Mouse (Mus musculus) olfactory bulb, adult 2 months (tissue): ENCODE measurements around the gene Churc1.

Experiments used
- CTCF ChIP-seq: fragments of 200-500 bp; IDR thresholded peaks from 2 replicates; pipeline ENCODE4 v1.5.1; 2012; ENCODE audit warnings: low read depth, mild to moderate bottlenecking, low read length, moderate library complexity; ENCODE audit not compliant: insufficient read depth
- POLR2A ChIP-seq: fragments of 200-500 bp; IDR thresholded peaks from 2 replicates; pipeline ENCODE4 v1.6.1; 2012; ENCODE audit warnings: mild to moderate bottlenecking, low read depth, low read length, moderate library complexity; ENCODE audit not compliant: insufficient read depth

- TF ChIP-seq CTCF (no peak), POLR2A (no peak)
Measured at GRCm38 (mm10) chr12:76818120-76818519, 52.8 kb downstream of the Churc1 start.
